Mouse (Mus musculus) megakaryocyte, embryonic 14.5 days (primary cell): ENCODE measurements around the gene Olfr1251. TPM values are rescaled to one million over a fixed set of nuclear protein-coding genes. Genes with fewer than 3 reads are reported as not detected.
"Not testable (repeated sequence)": the region's sequence is repeated elsewhere in the genome, so short reads cannot be mapped to it uniquely, and the experiment has no call there.

Experiments
- H3K27me3 ChIP-seq: replicated peaks from 2 replicates; pipeline ENCODE3; 2012; ENCODE audit warnings: inconsistent platforms
- H3K36me3 ChIP-seq: replicated peaks from 2 replicates; pipeline ENCODE3; 2012; ENCODE audit warnings: low read length, inconsistent platforms, mixed read lengths
- H3K4me1 ChIP-seq: 2 replicates; pipeline ENCODE4 v1.6.1; 2012; ENCODE audit warnings: inconsistent platforms
- H3K4me3 ChIP-seq: replicated peaks from 2 replicates; pipeline ENCODE3; 2012; ENCODE audit warnings: moderate library complexity, mild to moderate bottlenecking, inconsistent platforms
- H3K9me3 ChIP-seq: 2 replicates; pipeline ENCODE4 v1.6.1; 2012; ENCODE audit warnings: inconsistent platforms
- FLI1 ChIP-seq: IDR thresholded peaks from 2 replicates; pipeline ENCODE4 v1.6.1; 2012; ENCODE audit warnings: low read length, inconsistent platforms, mixed read lengths
- GATA1 ChIP-seq: IDR thresholded peaks from 3 replicates; pipeline ENCODE4 v1.6.1; 2012; ENCODE audit warnings: mixed read lengths, low read length, inconsistent platforms, borderline replicate concordance
- polyA plus RNA-seq: library from polyadenylated mRNA; stranded (reverse); fragments of >175 nt; gene quantifications from 2 replicates; pipeline ENCODE4 v1.2.3, GENCODE M21; 2012; ENCODE audit warnings: low replicate concordance; ENCODE audit not compliant: insufficient read depth

The Olfr1251 gene
- not detected in 2 replicates for polyA plus RNA-seq

DNA sequence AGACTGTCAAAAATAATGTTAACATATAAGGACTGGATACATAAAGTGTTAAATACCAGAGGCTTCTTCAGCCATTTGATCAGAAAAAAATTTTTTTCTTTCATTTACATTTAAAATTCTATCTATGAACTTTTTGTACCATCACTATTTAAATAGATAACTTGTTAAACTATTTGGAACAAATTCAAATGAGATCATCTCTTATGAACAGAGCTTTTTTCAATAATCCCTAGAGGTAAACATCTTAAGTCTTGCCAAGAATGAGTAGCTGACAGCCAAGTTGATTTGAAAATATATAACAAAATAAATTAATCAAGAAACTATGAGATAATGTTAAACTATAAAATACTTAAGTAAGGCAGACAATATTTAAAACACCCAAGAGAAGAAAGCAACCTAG, at the start of gene Olfr1251:
TSS of gene Olfr1251 (minus strand) at position 101 of the 400 bp plus-strand sequence.
- no peaks in the 10 kb centered on the region for H3K9me3 ChIP-seq
- TF ChIP-seq GATA1 (no peak), FLI1 (no peak)
- no peaks in the 10 kb centered on the region for H3K4me1 ChIP-seq
- H3K4me3 ChIP-seq = no peak within 1 kb of the TSS
- H3K27me3 ChIP-seq = no peaks in the 10 kb centered on the region
- no peaks in the 10 kb centered on the region for H3K36me3 ChIP-seq

DNA sequence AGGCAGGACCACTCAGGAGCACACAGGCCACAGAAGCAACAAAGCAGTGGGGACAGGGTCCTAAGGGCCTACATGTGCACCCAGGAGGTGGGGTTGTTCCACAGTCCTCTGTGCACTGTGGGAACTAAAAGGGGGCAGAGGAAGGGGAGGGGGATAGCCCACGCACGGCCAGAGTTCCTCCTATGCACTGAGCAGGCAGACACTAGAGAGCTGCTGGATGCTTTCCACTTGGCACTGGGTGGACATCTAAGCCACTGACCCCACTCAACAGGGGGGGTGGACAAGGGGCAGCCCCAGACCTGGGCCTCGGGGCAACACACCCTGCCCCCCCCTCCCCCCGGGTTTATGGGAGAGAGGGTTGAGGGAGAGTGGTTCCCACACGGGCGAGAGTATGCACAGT, 20.2 kb upstream of the Olfr1251 start:
- 0 out of 2 replicates have a peak, but pooled peaks cover 6% of the 10 kb centered on the region for H3K9me3 ChIP-seq
- no peaks in the 10 kb centered on the region for H3K27me3 ChIP-seq
- H3K36me3 ChIP-seq = no peaks in the 10 kb centered on the region
- no peak overlapping the region for H3K4me3 ChIP-seq
- TF ChIP-seq GATA1 (no peak), FLI1 (no peak)
- no peaks in the 10 kb centered on the region for H3K4me1 ChIP-seq

DNA sequence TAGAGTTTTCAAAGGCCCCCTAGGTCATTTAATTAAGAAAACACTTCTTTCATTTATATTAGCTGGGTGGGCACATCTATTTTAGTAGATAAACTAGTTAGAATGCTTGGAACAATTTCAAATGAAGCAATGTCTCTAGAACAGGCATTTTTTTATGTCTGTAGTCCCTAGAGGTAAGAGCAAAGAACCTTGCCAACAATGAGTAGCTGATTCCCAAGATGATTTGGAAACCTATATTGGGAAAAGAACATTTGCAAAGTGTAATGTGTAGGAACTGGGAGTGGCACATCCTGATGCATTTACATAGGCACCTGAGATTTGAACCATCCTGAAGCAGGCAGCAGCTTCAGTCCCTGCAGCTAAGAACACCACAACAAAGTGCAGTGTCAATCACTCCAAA, 10.4 kb downstream of the Olfr1251 start, which contains the start of gene Olfr1250:
TSS of gene Olfr1250 (minus strand) at position 101 of the 400 bp plus-strand sequence.
- TF ChIP-seq FLI1 (no peak), GATA1 (no peak)
- no peaks in the 10 kb centered on the region for H3K36me3 ChIP-seq
- no peaks in the 10 kb centered on the region for H3K27me3 ChIP-seq
- H3K9me3 ChIP-seq = no peaks in the 10 kb centered on the region
- H3K4me1 ChIP-seq = no peaks in the 10 kb centered on the region
- no peak within 1 kb of the TSS for H3K4me3 ChIP-seq

DNA sequence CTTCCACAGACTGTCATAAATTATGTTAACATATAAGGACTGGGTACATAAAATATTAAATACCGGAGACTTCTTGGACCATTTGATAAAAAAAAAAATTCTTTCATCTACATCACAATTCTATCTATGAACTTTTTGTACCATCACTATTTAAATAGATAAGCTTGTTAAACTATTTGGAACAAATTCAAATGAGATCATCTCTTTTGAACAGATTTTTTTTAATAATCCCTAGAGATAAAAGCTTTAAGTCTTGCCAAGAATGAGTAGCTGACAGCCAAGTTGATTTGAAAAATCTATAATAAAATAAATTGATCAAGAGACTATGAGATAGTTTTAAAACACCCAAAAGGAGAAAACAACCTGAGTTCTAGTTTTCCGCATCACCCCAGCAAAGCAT, 36.9 kb downstream of the Olfr1251 start, which contains the start of gene Olfr1249:
TSS of gene Olfr1249 (minus strand) at position 101 of the 400 bp plus-strand sequence.
- no peaks in the 10 kb centered on the region for H3K27me3 ChIP-seq
- TF ChIP-seq GATA1 (no peak), FLI1 (no peak)
- H3K9me3 ChIP-seq = no peaks in the 10 kb centered on the region
- H3K4me1 ChIP-seq = no peaks in the 10 kb centered on the region
- no peaks in the 10 kb centered on the region for H3K36me3 ChIP-seq
- no peak within 1 kb of the TSS for H3K4me3 ChIP-seq

DNA sequence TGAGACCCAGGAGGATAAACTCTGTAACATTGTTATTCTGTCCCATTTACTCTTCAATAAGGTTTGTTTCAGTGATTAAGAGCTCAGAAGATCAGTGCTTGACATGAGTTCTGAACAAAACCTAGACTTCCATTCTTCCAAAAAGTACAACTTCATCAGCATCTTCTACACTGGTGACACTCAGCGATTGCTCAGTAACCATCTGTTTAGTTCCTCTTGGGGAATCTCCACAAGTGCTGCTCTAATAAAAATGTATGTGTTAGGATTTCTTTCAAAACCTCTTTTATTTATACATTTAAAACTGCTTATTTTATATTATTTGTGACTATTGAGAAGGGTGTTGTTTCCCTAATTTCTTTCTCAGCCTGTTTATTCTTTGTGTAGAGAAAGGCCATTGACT, 53.6 kb downstream of the Olfr1251 start, which contains the start of gene Olfr1248:
TSS of gene Olfr1248 (minus strand) at position 101 of the 400 bp plus-strand sequence.
- H3K4me1 ChIP-seq, H3K27me3 ChIP-seq: not testable (repeated sequence)

More for the DNA sequence above, 53.6 kb downstream of the Olfr1251 start, which contains the start of gene Olfr1248:
- not testable (repeated sequence) for H3K9me3 ChIP-seq, H3K4me3 ChIP-seq, H3K36me3 ChIP-seq

Other genes starting within 250 kb of the Olfr1251 start
- 0.07 TPM in 1 of 2 replicates, not detected in the other for gene Olfr1240, start 228.9 kb downstream of the Olfr1251 start, polyA plus RNA-seq
- gene Olfr1241, start 184.8 kb downstream of the Olfr1251 start, polyA plus RNA-seq = not detected in 2 replicates
- gene Olfr1242, start 173.6 kb downstream of the Olfr1251 start, polyA plus RNA-seq = not detected in 2 replicates
- gene Olfr1243, start 140.4 kb downstream of the Olfr1251 start, polyA plus RNA-seq = 2.7 TPM in 1 of 2 replicates, not detected in the other
- gene Olfr1245, start 93.5 kb downstream of the Olfr1251 start, polyA plus RNA-seq = not detected in 2 replicates
- not detected in 2 replicates for gene Olfr1246, start 78.8 kb downstream of the Olfr1251 start, polyA plus RNA-seq
- gene Olfr1247, start 57.8 kb downstream of the Olfr1251 start, polyA plus RNA-seq = 0.01 TPM in 1 of 2 replicates, not detected in the other
- not detected in 2 replicates for gene Olfr1248, start 53.7 kb downstream of the Olfr1251 start, polyA plus RNA-seq
- gene Olfr1249, start 37.0 kb downstream of the Olfr1251 start, polyA plus RNA-seq = not detected in 2 replicates
- gene Olfr1250, start 10.5 kb downstream of the Olfr1251 start, polyA plus RNA-seq = not detected in 2 replicates
- not detected in 2 replicates for gene Olfr1252, start 53.1 kb upstream of the Olfr1251 start, polyA plus RNA-seq
- not detected in 2 replicates for gene Olfr1253, start 85.2 kb upstream of the Olfr1251 start, polyA plus RNA-seq
- gene Olfr1254, start 121.7 kb upstream of the Olfr1251 start, polyA plus RNA-seq = not detected in 2 replicates
- gene Olfr1255, start 140.1 kb upstream of the Olfr1251 start, polyA plus RNA-seq = not detected in 2 replicates
- not detected in 2 replicates for gene Olfr1256, start 169.6 kb upstream of the Olfr1251 start, polyA plus RNA-seq
- not detected in 2 replicates for gene Olfr48, start 176.3 kb upstream of the Olfr1251 start, polyA plus RNA-seq
- gene Olfr1257, start 206.5 kb upstream of the Olfr1251 start, polyA plus RNA-seq = not detected in 2 replicates